Mouse (Mus musculus) urinary bladder, adult 2 months (tissue): Measurements from ENCODE around the gene Icam4. TPM values are rescaled to one million over a fixed set of nuclear protein-coding genes. Genes with fewer than 3 reads are reported as not detected.
"Not testable (repeated sequence)": the region's sequence is repeated elsewhere in the genome, so short reads cannot be mapped to it uniquely, and the experiment has no call there.

Experiments
- DNase-seq: peaks from one replicate; pipeline ENCODE4 v3.0.0; 2022; ENCODE audit warnings: low spot score
- polyA plus RNA-seq: library from polyadenylated mRNA; depleted of rRNA; stranded (reverse); fragments of >200 nt; gene quantifications from 2 replicates; pipeline ENCODE4 v1.2.3, GENCODE M21; 2012; rRNA removed

Icam4 gene
- polyA plus RNA-seq: 1.1 and 1.5 TPM in 2 replicates

GRCm38 (mm10) chr9:21029291-21030054, at the start of gene Icam4:
Gene Icam4 (plus strand): TSS chr9:21029373.
- no peak for DNase-seq

DNA sequence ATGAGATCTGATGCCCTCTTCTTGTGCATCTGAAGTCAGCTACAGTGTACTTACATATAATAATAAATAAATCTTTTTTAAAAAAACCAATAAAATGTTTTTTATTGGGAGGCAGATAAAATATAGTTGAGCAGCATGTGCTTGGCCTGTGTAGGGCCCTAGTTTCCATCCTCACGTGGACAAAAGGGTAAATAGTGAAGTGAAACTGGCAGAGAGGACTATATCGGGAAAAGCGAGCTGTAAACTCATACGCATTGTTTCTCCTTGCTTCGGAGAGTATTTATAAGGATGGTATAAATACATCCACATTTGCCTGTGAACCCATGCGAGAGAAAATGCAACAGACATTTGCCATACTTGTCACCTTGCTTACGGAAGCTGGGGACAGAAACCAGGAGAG, 49.4 kb upstream of the Icam4 start:
- DNase-seq: no peak

- DNase-seq: no peak
Measured at GRCm38 (mm10) chr9:20982171-20982570, 47.0 kb upstream of the Icam4 start.

GRCm38 (mm10) chr9:20983169-20983568, 46.0 kb upstream of the Icam4 start:
- DNase-seq: no peak

- no peak for DNase-seq
Measured at GRCm38 (mm10) chr9:20986952-20987686, 42.1 kb upstream of the Icam4 start.

GRCm38 (mm10) chr9:20987953-20988352, 41.2 kb upstream of the Icam4 start:
- no peak for DNase-seq

DNA sequence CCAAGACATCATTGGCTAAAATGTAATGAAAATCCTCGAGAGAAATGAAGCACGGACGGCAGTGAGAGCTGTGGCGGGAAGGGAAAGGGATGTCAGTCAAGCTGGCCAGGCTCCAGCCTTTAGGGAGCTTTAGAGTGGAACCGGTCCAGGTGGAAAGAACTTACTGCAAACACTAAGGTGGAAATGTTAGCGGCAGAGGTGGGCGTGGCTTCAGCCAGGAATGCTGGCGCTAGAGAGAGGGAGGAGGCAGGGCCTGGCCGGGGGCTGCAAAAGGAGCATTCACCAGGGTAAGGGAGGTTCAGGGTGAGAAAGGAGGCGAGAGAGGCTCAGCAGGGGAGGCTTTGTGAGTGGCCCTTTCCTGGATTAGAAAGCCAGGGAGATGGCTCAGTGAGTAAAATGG, 38.3 kb upstream of the Icam4 start:
- DNase-seq: no peak

- DNase-seq: no peak
Measured at GRCm38 (mm10) chr9:20991587-20991986, 37.6 kb upstream of the Icam4 start.

- DNase-seq: no peak
Measured at GRCm38 (mm10) chr9:20993165-20993898, 35.8 kb upstream of the Icam4 start.

- no peak for DNase-seq
Measured at GRCm38 (mm10) chr9:20995069-20995468, 34.1 kb upstream of the Icam4 start.

- no peak for DNase-seq
Measured at GRCm38 (mm10) chr9:20997065-20997464, 32.1 kb upstream of the Icam4 start.

DNA sequence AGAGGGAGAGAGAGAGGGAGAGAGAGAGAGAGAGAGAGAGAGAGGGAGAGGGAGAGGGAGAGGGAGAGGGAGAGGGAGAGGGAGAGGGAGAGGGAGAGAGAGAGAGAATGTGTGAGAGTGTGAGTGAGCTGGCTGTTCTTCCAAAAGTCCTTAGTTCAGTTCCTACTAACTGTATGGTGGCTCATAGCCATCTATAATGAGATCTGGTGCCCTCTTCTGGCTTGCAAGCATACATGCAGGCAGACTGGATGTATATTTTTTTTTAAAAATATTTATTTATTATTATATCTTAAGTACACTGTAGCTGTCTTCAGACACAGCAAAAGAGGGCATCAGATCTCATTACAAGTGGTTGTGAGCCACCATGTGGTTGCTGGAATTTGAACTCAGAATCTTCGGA, 30.8 kb upstream of the Icam4 start:
- not testable (repeated sequence) for DNase-seq

- DNase-seq: no peak
Measured at GRCm38 (mm10) chr9:21000811-21001210, 28.4 kb upstream of the Icam4 start.

GRCm38 (mm10) chr9:21001651-21002200, 27.4 kb upstream of the Icam4 start:
- DNase-seq: no peak

DNA sequence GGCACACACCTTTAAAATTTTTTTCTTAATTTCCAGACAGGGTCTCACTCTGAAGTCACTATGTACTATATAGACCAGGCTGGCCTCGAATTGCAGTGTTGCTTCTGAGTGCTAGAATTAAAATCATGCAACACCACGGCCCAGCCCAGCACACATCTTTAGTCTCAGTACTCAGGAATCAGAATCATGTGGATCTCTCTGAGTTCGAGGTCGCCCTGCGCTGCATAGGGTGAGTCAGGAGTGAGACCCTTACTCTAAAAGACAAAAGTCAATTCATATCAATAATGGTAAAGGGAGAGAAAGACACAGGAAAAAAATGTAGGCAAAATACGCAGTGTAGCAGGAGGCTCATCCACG, 26.9 kb upstream of the Icam4 start:
- no peak for DNase-seq

GRCm38 (mm10) chr9:21002627-21003551, 26.3 kb upstream of the Icam4 start, which contains the start of gene Mrpl4:
Gene Mrpl4 (plus strand): TSS chr9:21002738.
- peak; percentile 76 for DNase-seq

DNA sequence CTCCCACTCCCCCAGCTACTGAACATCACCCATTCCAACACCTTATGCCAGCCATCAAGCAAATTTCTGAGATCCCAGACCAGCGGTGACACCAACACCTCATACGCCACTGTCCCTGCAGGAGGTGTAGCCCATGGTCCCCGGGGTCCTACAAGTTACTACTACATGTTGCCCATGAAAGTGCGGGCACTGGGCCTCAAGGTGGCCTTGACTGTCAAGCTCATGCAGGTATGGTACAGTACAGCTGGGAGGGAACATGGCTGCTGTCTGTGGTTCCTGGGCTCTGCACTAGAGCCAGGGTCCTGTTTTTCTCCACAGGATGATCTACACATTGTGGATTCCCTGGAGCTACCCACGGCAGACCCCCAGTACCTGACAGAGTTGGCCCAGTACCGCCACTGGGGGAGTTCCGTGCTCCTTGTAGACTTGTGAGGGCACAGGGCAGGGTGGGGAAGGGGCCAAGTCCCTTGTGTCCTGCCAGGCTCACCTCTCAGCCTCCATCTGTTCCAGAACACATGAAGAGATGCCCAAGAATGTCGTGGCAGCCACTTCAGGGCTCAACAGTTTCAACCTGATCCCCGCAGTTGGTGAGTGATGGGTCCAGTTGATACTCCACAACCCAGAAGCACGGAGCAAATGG, 21.7 kb upstream of the Icam4 start:
- DNase-seq: no peak

DNA sequence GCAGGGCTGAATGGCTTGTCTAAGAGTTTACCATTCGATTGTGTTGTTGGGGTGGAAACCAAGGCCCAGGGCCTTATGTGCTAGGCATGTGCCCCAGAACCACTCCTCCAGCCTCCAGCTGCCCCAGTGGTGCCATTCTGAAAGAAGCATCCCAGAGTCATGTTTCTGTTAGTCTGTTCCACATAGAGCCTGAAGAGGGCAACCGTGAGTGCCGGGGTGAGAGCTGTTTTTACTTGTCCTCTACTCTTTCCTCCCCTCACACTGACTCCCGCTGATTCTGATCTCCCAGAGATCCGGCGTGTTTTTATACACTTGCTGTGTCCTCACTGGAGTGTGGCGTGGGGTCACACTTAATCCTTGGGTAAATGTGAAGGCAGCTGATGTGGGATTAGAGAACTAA, 21.2 kb upstream of the Icam4 start:
- DNase-seq: no peak

GRCm38 (mm10) chr9:21010362-21010761, 18.8 kb upstream of the Icam4 start:
- no peak for DNase-seq

DNA sequence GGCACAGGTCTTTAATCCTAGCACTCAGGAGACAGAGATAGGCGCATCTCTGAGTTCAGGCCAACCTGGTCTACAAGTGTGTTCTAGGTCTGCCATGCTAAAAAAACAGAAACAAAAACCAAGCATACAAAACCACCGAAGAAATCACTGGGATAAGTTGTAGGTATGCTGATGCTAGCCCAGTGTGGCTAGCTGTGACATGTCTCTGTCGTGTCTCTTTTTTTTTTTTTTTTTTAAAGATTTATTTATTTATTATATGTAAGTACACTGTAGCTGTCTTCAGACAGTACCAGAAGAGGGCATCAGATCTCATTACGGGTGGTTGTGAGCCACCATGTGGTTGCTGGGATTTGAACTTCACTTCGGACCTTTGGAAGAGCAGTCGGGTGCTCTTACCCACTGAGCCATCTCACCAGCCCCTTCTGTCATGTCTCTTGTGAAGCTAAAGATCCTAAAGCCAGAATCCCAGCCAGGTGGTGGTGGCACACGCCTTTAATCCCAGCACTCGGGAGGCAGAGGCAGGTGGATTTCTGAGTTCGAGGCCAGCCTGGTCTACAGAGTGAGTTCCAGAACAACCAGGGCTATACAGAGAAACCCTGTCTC, 18.1 kb upstream of the Icam4 start:
- DNase-seq: not testable (repeated sequence)
